Mouse (Mus musculus): ENCODE measurements around the gene Inf2. TPM values are rescaled to one million over a fixed set of nuclear protein-coding genes. Genes with fewer than 3 reads are reported as not detected.

The Inf2 gene
- polyA plus RNA-seq, 1 experiment from 2014 or later: 2.5 TPM

- no peak overlapping the region for H3K4me2 ChIP-seq (replicated peaks)
- H3K27ac ChIP-seq: no peak overlapping the region
- no peaks in the 10 kb centered on the region for H3K9me3 ChIP-seq
- no peak for ATAC-seq
- H3K36me3 ChIP-seq: no peaks in the 10 kb centered on the region
- peaks cover 3% of the 10 kb centered on the region; the same call in 1 of the 2 replicates for H3K27me3 ChIP-seq (replicated peaks)
- no peak overlapping the region for H3K4me3 ChIP-seq (replicated peaks)
- WGBS: 76% methylated on average over 8 of the region's 8 CpGs
- peaks cover 63% of the 10 kb centered on the region for H3K4me1 ChIP-seq (replicated peaks)
- H3K9ac ChIP-seq: no peak overlapping the region
These were observed 2.1 kb downstream of the Inf2 start for GRCm38 (mm10) chr12:112590566-112591239.

DNA sequence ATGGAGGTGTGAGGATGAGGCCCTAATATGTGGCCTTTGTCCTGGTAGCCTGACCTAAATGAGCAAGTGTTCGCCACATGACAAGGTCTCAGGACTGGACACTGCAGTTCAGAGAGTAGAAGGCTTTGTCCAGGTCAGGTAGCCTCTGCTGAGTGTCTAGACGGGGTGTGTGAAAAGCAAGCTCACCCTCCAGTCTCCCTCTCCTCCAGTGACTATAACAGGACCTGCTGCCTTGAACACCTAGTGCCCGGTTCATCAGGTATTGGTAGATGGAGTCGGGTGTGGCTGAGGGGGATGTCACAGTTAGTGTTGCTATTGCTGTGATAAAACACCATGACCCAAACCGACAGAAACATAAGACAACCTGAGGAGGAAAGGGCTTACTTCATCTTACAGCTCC is 2.7 kb downstream of the Inf2 start:
- Histone ChIP-seq H3K4me2 (replicated peaks) (no peak overlapping the region), H3K36me3 (no peaks in the 10 kb centered on the region), H3K4me1 (replicated peaks) (peaks cover 58% of the 10 kb centered on the region), H3K9ac (no peak overlapping the region), H3K9me3 (no peaks in the 10 kb centered on the region), H3K27ac (no peak overlapping the region), H3K4me3 (replicated peaks) (no peak overlapping the region), H3K27me3 (replicated peaks) (peaks cover 1% of the 10 kb centered on the region; the same call in 1 of the 2 replicates)
- WGBS: 88% methylated on average over 5 of the region's 5 CpGs
- no peak for ATAC-seq

- Histone ChIP-seq H3K27ac (no peak overlapping the region), H3K27me3 (replicated peaks) (no peaks in the 10 kb centered on the region), H3K4me3 (replicated peaks) (no peak overlapping the region), H3K4me1 (replicated peaks) (peaks cover 57% of the 10 kb centered on the region), H3K4me2 (replicated peaks) (no peak overlapping the region), H3K9me3 (no peaks in the 10 kb centered on the region), H3K9ac (no peak overlapping the region), H3K36me3 (no peaks in the 10 kb centered on the region)
- ATAC-seq: no peak
- 75% methylated on average over 3 of the region's 3 CpGs for WGBS
These were observed 3.1 kb downstream of the Inf2 start for GRCm38 (mm10) chr12:112591730-112592129.

DNA sequence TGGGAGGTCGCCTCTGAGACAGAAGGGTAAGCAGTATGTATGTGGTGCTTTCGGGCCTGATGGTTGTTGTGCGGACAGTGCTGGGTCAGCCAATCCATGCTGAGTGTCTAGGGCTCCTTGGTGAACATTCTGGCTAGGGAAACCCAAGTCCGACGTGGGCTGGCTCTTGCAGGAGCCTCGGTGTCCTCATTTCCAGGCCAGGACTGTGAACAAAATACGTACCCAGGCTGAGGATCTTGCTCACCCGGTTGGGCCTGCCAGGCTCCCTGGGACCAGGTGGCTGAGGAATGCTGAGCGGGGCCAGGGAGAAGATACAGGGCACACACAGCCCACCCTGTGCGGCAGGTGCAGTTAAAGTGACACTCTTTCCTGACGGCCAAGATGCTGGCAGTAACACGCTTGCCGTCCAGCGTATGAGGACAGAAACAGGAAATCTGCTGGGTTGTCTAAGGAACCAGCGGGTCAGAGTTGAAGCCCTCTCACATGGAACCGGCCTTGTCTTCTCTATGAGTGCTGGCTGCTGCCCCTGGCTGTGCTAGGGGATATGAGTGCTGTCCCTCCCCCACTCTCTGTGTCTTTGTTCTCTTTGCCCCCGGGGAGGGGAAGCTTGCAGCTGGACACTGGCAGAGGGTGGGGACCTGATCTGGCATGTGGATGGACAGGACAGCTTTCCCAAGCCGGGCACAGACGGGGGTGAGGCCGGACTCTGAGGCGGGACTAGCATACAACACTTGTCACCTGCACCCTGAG is 4.6 kb downstream of the Inf2 start:
- Histone ChIP-seq H3K4me1 (replicated peaks) (peaks cover 46% of the 10 kb centered on the region), H3K36me3 (no peaks in the 10 kb centered on the region), H3K27ac (no peak overlapping the region), H3K4me3 (replicated peaks) (no peak overlapping the region), H3K27me3 (replicated peaks) (no peaks in the 10 kb centered on the region), H3K9me3 (no peaks in the 10 kb centered on the region), H3K9ac (no peak overlapping the region; the same call in 1 of the 2 replicates), H3K4me2 (replicated peaks) (no peak overlapping the region)
- ATAC-seq: no peak
- 77% methylated on average over 21 of the region's 21 CpGs for WGBS

DNA sequence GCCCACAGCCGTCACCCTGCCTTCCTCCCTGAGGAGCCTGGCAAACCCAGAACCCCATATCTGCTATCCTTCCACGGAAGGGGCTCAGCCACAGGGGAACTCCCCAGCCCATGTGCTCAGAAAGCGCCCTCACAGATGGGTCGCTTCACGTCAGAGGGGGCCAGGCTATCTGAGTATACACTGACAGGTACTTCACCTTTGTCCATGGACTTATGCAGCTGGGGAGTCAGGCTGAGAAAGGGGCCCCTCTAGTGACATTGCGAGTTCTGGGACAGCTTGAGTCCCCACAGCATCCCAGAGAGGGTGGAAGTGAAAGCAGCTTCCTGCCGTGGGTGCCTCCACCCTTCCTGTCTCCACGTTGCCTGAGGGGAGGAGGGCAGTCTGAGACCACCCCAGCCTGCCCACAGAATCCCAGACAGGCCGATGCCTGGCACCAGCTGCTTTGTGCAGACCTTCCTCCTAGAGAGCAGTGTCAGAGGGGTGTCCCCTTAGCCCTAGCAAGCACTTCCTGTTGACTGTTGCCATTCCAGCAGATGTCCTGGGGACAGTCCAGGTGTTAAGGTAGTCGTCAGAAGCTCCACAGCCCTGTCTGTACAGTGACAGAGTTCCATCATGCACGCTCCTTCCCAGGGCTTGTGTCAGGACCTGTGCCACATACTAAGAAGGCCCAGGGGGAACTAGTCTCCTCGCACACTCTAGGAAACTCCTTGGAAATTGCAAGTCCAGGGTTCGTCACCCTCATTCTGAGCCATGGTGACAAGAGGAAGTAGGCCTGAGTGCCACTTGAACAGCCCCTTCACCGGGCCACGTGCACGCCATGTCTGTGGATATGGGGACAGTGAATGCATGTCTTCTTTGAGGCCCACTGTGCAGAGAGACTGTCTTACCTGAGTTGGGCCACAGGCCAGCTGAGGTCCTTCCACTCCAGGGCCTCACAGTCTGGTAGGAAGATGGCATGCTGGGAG is 5.6 kb downstream of the Inf2 start:
- Histone ChIP-seq H3K9me3 (no peaks in the 10 kb centered on the region), H3K4me3 (replicated peaks) (no peak overlapping the region), H3K36me3 (no peaks in the 10 kb centered on the region), H3K4me1 (replicated peaks) (peaks cover 38% of the 10 kb centered on the region), H3K9ac (peak overlapping the region; percentile 10; the same call in 1 of the 2 replicates), H3K4me2 (replicated peaks) (no peak overlapping the region), H3K27me3 (replicated peaks) (no peaks in the 10 kb centered on the region), H3K27ac (no peak overlapping the region)
- no peak for ATAC-seq
- WGBS: 67% methylated on average over 16 of the region's 16 CpGs

DNA sequence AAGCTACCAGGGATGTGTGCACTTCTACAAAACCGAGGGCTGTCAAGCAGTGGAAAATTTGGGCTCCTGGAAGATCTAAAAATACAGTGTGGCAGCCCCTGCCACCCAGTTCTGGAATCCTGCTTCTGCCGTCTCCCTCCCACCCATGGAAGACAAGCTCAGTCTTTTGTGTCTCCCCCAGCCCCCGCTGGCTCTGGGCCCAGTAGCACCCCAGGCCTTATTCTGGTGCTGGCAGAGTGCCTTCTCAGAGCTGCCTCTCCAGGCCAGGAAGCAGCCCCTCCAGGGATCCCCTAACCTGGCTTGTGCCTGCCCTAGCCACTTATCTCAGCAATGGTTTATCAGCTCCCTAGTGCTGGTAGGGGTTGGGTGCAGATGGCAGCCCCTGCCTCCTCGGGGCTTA is 6.4 kb downstream of the Inf2 start:
- H3K4me3 ChIP-seq (replicated peaks): no peak overlapping the region
- H3K9ac ChIP-seq: peak overlapping the region; percentile 10; the same call in 1 of the 2 replicates
- 43% methylated on average over 4 of the region's 4 CpGs for WGBS
- no peaks in the 10 kb centered on the region for H3K27me3 ChIP-seq (replicated peaks)
- H3K27ac ChIP-seq: no peak overlapping the region
- ATAC-seq: no peak
- peaks cover 31% of the 10 kb centered on the region for H3K4me1 ChIP-seq (replicated peaks)
- no peaks in the 10 kb centered on the region for H3K9me3 ChIP-seq
- H3K4me2 ChIP-seq (replicated peaks): no peak overlapping the region
- H3K36me3 ChIP-seq: no peaks in the 10 kb centered on the region

GRCm38 (mm10) chr12:112595626-112596025 is 7.0 kb downstream of the Inf2 start:
- WGBS: 74% methylated on average over 4 of the region's 4 CpGs
- H3K27ac ChIP-seq: no peak overlapping the region
- no peak overlapping the region for H3K9ac ChIP-seq
- no peak overlapping the region for H3K4me3 ChIP-seq (replicated peaks)
- H3K27me3 ChIP-seq (replicated peaks): no peaks in the 10 kb centered on the region
- peaks cover 25% of the 10 kb centered on the region for H3K4me1 ChIP-seq (replicated peaks)
- H3K36me3 ChIP-seq: no peaks in the 10 kb centered on the region
- no peaks in the 10 kb centered on the region for H3K9me3 ChIP-seq
- no peak overlapping the region for H3K4me2 ChIP-seq (replicated peaks)
- no peak for ATAC-seq

DNA sequence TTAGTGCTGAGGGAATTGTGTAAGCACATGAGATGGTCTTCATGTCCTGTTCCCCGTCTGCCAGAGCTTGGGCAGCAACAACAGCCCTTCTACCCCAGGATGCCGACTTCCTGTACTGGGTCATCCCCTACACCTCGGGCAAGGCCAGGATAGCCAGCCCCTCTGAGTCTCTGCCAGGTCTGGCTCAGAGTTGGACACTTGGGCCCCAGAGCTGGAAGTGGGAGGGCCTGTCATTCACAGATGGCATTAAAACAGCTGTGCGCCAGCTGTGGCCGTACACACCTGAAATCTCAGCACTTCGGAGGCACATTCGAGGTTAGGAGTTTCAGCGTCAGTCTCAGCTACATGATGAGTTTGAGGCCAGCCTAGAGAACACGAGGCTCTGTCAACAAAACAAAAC is 7.9 kb downstream of the Inf2 start:
- WGBS: 62% methylated on average over 9 of the region's 9 CpGs
- no peak overlapping the region for H3K4me3 ChIP-seq (replicated peaks)

DNA sequence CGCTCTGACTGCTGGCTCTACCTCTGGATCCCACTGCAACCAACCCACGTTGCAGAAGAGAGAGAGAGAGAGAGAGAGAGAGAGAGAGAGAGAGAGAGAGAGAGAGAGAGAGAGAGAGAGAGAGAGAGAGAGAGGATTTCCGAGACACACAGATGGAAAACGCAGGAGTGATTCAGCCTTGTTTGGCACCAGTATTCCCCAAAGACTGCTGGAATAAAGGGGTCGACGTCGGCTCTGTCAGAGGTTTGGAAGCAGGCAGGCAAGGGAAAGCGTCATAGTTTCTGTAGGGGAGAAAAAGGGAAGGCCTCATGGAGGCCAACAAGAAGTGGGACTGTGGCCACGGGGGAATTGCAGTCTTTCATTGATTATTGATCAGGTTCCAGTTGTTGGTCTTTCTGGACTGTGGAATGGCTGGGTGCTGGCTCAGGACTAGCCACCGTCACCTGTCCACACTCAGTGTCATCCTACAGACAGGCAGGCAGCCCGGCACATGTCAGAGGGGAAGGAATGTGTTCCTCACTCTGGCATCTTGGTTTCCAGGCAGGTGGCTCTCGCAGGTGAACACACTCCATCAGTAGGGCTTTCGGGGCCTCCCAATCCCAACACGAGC is 8.4 kb downstream of the Inf2 start:
- H3K27ac ChIP-seq: no peak overlapping the region
- 76% methylated on average over 14 of the region's 14 CpGs for WGBS
- H3K4me2 ChIP-seq (replicated peaks): no peak overlapping the region
- no peaks in the 10 kb centered on the region for H3K27me3 ChIP-seq (replicated peaks)
- no peak overlapping the region for H3K4me3 ChIP-seq (replicated peaks)
- no peaks in the 10 kb centered on the region for H3K36me3 ChIP-seq
- H3K4me1 ChIP-seq (replicated peaks): peaks cover 25% of the 10 kb centered on the region
- no peak for ATAC-seq
- H3K9ac ChIP-seq: no peak overlapping the region
- H3K9me3 ChIP-seq: no peaks in the 10 kb centered on the region

More for the DNA sequence above, 7.9 kb downstream of the Inf2 start:
- Histone ChIP-seq H3K27ac (no peak overlapping the region), H3K9me3 (no peaks in the 10 kb centered on the region), H3K27me3 (replicated peaks) (no peaks in the 10 kb centered on the region), H3K36me3 (no peaks in the 10 kb centered on the region), H3K9ac (no peak overlapping the region), H3K4me2 (replicated peaks) (no peak overlapping the region), H3K4me1 (replicated peaks) (peaks cover 25% of the 10 kb centered on the region)
- no peak for ATAC-seq

- Histone ChIP-seq H3K27ac (no peak overlapping the region), H3K9me3 (no peaks in the 10 kb centered on the region), H3K9ac (no peak overlapping the region), H3K4me2 (replicated peaks) (no peak overlapping the region), H3K27me3 (replicated peaks) (no peaks in the 10 kb centered on the region), H3K4me3 (replicated peaks) (no peak overlapping the region), H3K4me1 (replicated peaks) (peaks cover 25% of the 10 kb centered on the region), H3K36me3 (no peaks in the 10 kb centered on the region)
- WGBS: 90% methylated on average over 8 of the region's 8 CpGs
- ATAC-seq: no peak
These were observed 9.0 kb downstream of the Inf2 start for GRCm38 (mm10) chr12:112597618-112598017.

GRCm38 (mm10) chr12:112599198-112599597 is 10.6 kb downstream of the Inf2 start:
- H3K9me3 ChIP-seq: no peaks in the 10 kb centered on the region
- H3K9ac ChIP-seq: no peak overlapping the region
- no peak overlapping the region for H3K27ac ChIP-seq
- 29% methylated on average over 4 of the region's 4 CpGs for WGBS
- no peak for ATAC-seq
- H3K4me2 ChIP-seq (replicated peaks): no peak overlapping the region
- H3K4me3 ChIP-seq (replicated peaks): no peak overlapping the region
- peaks cover 18% of the 10 kb centered on the region for H3K4me1 ChIP-seq (replicated peaks)
- no peaks in the 10 kb centered on the region; the same call in 1 of the 2 replicates for H3K36me3 ChIP-seq
- no peaks in the 10 kb centered on the region for H3K27me3 ChIP-seq (replicated peaks)

All from intestine, embryonic 15.5 days (tissue).